Mouse (Mus musculus) C2C12 (cell line): ENCODE measurements around the gene Gm49601.

Experiments
- CEBPB ChIP-seq: IDR thresholded peaks from one replicate; pipeline ENCODE4 v1.6.1; 2011; ENCODE audit warnings: low read depth, mild to moderate bottlenecking, control low read depth, moderate library complexity
- CTCF ChIP-seq: IDR thresholded peaks from one replicate; pipeline ENCODE4 v1.5.1; 2011; ENCODE audit not compliant: control insufficient read depth, insufficient read depth, insufficient read length
- MAX ChIP-seq: IDR thresholded peaks from one replicate; pipeline ENCODE4 v1.6.1; 2011; ENCODE audit warnings: mild to moderate bottlenecking, control low read depth
- MYOD1 ChIP-seq: IDR thresholded peaks from one replicate; pipeline ENCODE4 v1.6.1; 2011; ENCODE audit warnings: low read depth; ENCODE audit not compliant: control insufficient read depth, insufficient read length
- USF1 ChIP-seq: IDR thresholded peaks from one replicate; pipeline ENCODE4 v1.6.1; 2011; ENCODE audit warnings: low read depth, mild to moderate bottlenecking, control low read depth, moderate library complexity

- no peak for TF ChIP-seq MAX
- no peak for TF ChIP-seq MYOD1
- no peak for TF ChIP-seq CTCF
- no peak for TF ChIP-seq USF1
- no peak for TF ChIP-seq CEBPB
These were observed 30.0 kb downstream of the Gm49601 start for GRCm38 (mm10) chr16:18596255-18596654.
